ENCODE assay signal across 30 mouse cellular contexts in genomic region chr1:59607071-59607470, GRCm38 (mm10).
DNase-seq lines count a peak whose midpoint lies in the region; ATAC-seq and TF ChIP-seq lines count a peak whose summit lies in the region.
"Had no signal": no experiment of that assay in that cellular context is flagged by ENCODE, and none has a peak within 500 bp of the region (broad histone marks: within the 10 kb centered on the region; RNA-seq: fewer than 3 reads in every experiment).

No protein-coding gene starts in this region.

- dilution Hi-C loops in CH12.LX (cut with MboI; ENCODE audit: extremely low pct_ligation_motif_present, extremely low pct_unique_long_range_greater_than_20kb, low sequenced_read_pairs): no loop called here

- no peaks in the 10 kb centered on the region for H3K9me3 ChIP-seq in hindbrain, embryonic 10.5 days
- no peaks in the 10 kb centered on the region for H3K9me3 ChIP-seq in hindbrain, embryonic 14.5 days (ENCODE audit: control insufficient read depth, low read length)
- H3K9me3 ChIP-seq in CH12.LX (replicated peaks; ENCODE audit: low read length) (no peaks in the 10 kb centered on the region), E14TG2a.4 (ENCODE audit: low read length) (no peaks in the 10 kb centered on the region)
- no peaks in the 10 kb centered on the region for H3K9me3 ChIP-seq in hindbrain, embryonic 11.5 days (ENCODE audit: control insufficient read depth, low read length)
- H3K9me3 ChIP-seq in liver, embryonic 11.5 days (ENCODE audit: control insufficient read depth, low read length): no peaks in the 10 kb centered on the region
- H3K9me3 ChIP-seq: forebrain, embryonic 10.5 days; heart, embryonic 12.5 days; limb, embryonic 13.5 days; liver, embryonic 12.5 days; midbrain, embryonic 12.5 days; neural tube, embryonic 12.5 days had no signal

- no peaks in the 10 kb centered on the region for H3K36me3 ChIP-seq in hindbrain, embryonic 10.5 days
- H3K36me3 ChIP-seq in hindbrain, embryonic 14.5 days (replicated peaks; ENCODE audit: control insufficient read depth, insufficient read depth): no peaks in the 10 kb centered on the region
- H3K36me3 ChIP-seq in CH12.LX (replicated peaks in 1 of 2; ENCODE audit: control insufficient read depth in 1 of 2, insufficient read depth in 1 of 2, low read length in 1 of 2): no peaks in the 10 kb centered on the region
- no peaks in the 10 kb centered on the region for H3K36me3 ChIP-seq in E14TG2a.4 (ENCODE audit: insufficient read depth, low read length)
- H3K36me3 ChIP-seq in hindbrain, embryonic 11.5 days (ENCODE audit: control insufficient read depth, insufficient read depth, low read length): no peaks in the 10 kb centered on the region
- no peaks in the 10 kb centered on the region for H3K36me3 ChIP-seq in liver, embryonic 11.5 days (ENCODE audit: control insufficient read depth, insufficient read depth, low read length)
- H3K36me3 ChIP-seq: forebrain, embryonic 10.5 days; heart, embryonic 12.5 days; limb, embryonic 13.5 days; liver, embryonic 12.5 days; midbrain, embryonic 12.5 days; neural tube, embryonic 12.5 days had no signal

- in situ Hi-C loops in CH12.LX (cut with MboI; ENCODE audit: low pct_ligation_motif_present, low pct_unique_long_range_greater_than_20kb, low sequenced_read_pairs): loop anchor here (5.0 to 25.0 kb wide), 3 partner anchors 40 to 295 kb away; no protein-coding TSS in a partner anchor

- no peak overlapping the region for H3K4me3 ChIP-seq in hindbrain, embryonic 10.5 days
- H3K4me3 ChIP-seq in hindbrain, embryonic 14.5 days (replicated peaks; ENCODE audit: low read length): no peak overlapping the region
- peak overlapping the region in 1 of 3 experiments; percentile 20 for H3K4me3 ChIP-seq in CH12.LX (replicated peaks in 1 of 3; ENCODE audit: low read depth in 2 of 3, low read length in 2 of 3, poor library complexity in 1 of 3)
- H3K4me3 ChIP-seq in E14TG2a.4 (replicated peaks; ENCODE audit: low read length): peak overlapping the region; percentile 45
- H3K4me3 ChIP-seq in hindbrain, embryonic 11.5 days (ENCODE audit: low read depth, low read length): no peak overlapping the region
- H3K4me3 ChIP-seq in liver, embryonic 11.5 days (ENCODE audit: low read depth, low read length): no peak overlapping the region
- H3K4me3 ChIP-seq: forebrain, embryonic 10.5 days; heart, adult 2 months; heart, embryonic 12.5 days; limb, embryonic 13.5 days; liver, embryonic 12.5 days; midbrain, embryonic 12.5 days; neural tube, embryonic 12.5 days had no signal

- no peak overlapping the region for H3K4me2 ChIP-seq in hindbrain, embryonic 14.5 days (replicated peaks)
- H3K4me2 ChIP-seq in CH12.LX (ENCODE audit: insufficient read depth, low read depth, poor library complexity, severe bottlenecking): peak overlapping the region; percentile 47; the same call in 1 of the 2 replicates
- no peak overlapping the region for H3K4me2 ChIP-seq in hindbrain, embryonic 11.5 days (replicated peaks; ENCODE audit: low read depth, low read length)
- H3K4me2 ChIP-seq in liver, embryonic 11.5 days: no peak overlapping the region
- H3K4me2 ChIP-seq: heart, embryonic 12.5 days; limb, embryonic 13.5 days; liver, embryonic 12.5 days; midbrain, embryonic 12.5 days; neural tube, embryonic 12.5 days had no signal

- TF ChIP-seq EP300 in CH12.LX (IDR thresholded peaks at IDR 0.05; ENCODE audit: low read length): no peak

- WGBS in hindbrain, embryonic 10.5 days: 43% methylated on average over 7 of the region's 7 CpGs
- WGBS in hindbrain, embryonic 14.5 days: 30% methylated on average over 7 of the region's 7 CpGs
- WGBS in hindbrain, embryonic 11.5 days: 45% methylated on average over 7 of the region's 7 CpGs
- WGBS in liver, embryonic 11.5 days: 57% methylated on average over 7 of the region's 7 CpGs

- H3K79me2 ChIP-seq in CH12.LX (replicated peaks; ENCODE audit: control insufficient read depth, extremely low read depth, insufficient read depth, poor library complexity, severe bottlenecking): no peaks in the 10 kb centered on the region

- peak overlapping the region; percentile 0; the same call in 1 of the 2 replicates for H3K27ac ChIP-seq in hindbrain, embryonic 10.5 days
- no peak overlapping the region for H3K27ac ChIP-seq in hindbrain, embryonic 14.5 days
- H3K27ac ChIP-seq in CH12.LX (ENCODE audit: insufficient read depth, low read depth): peak overlapping the region; percentile 94
- no peak overlapping the region for H3K27ac ChIP-seq in hindbrain, embryonic 11.5 days (ENCODE audit: low read depth, low read length)
- no peak overlapping the region for H3K27ac ChIP-seq in liver, embryonic 11.5 days (ENCODE audit: low read depth, low read length)
- H3K27ac ChIP-seq: forebrain, embryonic 10.5 days; heart, adult 2 months; limb, embryonic 13.5 days; liver, embryonic 12.5 days; midbrain, embryonic 12.5 days; neural tube, embryonic 12.5 days; stomach, postnatal 0 days had no signal

- no peak for TF ChIP-seq RAD21 in CH12.LX (IDR thresholded peaks at IDR 0.05; ENCODE audit: low read depth, low read length)

- H3K4me1 ChIP-seq in hindbrain, embryonic 10.5 days (replicated peaks): peaks cover 16% of the 10 kb centered on the region
- no peaks in the 10 kb centered on the region for H3K4me1 ChIP-seq in hindbrain, embryonic 14.5 days (replicated peaks; ENCODE audit: control insufficient read depth, insufficient read depth, low read length)
- H3K4me1 ChIP-seq in CH12.LX (ENCODE audit: control insufficient read depth in 1 of 2, insufficient read depth in 2 of 2): peaks cover 10 to 31% of the 10 kb centered on the region in 2 experiments
- peaks cover 66% of the 10 kb centered on the region for H3K4me1 ChIP-seq in E14TG2a.4 (replicated peaks; ENCODE audit: low read depth, low read length)
- no peaks in the 10 kb centered on the region for H3K4me1 ChIP-seq in hindbrain, embryonic 11.5 days (replicated peaks; ENCODE audit: control insufficient read depth, insufficient read depth, low read length)
- H3K4me1 ChIP-seq in liver, embryonic 11.5 days (replicated peaks; ENCODE audit: control insufficient read depth, insufficient read depth, low read length): no peaks in the 10 kb centered on the region
- H3K4me1 ChIP-seq: heart, embryonic 12.5 days; midbrain, embryonic 12.5 days; neural tube, embryonic 12.5 days had no signal

- peaks cover 6% of the 10 kb centered on the region; the same call in 1 of the 2 replicates for H3K27me3 ChIP-seq in hindbrain, embryonic 10.5 days (ENCODE audit: insufficient read depth, poor library complexity, severe bottlenecking)
- no peaks in the 10 kb centered on the region for H3K27me3 ChIP-seq in hindbrain, embryonic 14.5 days (ENCODE audit: control insufficient read depth, insufficient read depth, low read length)
- H3K27me3 ChIP-seq in CH12.LX (replicated peaks) (no peaks in the 10 kb centered on the region), E14TG2a.4 (ENCODE audit: insufficient read depth, low read length) (peaks cover 4% of the 10 kb centered on the region)
- no peaks in the 10 kb centered on the region for H3K27me3 ChIP-seq in hindbrain, embryonic 11.5 days (ENCODE audit: control insufficient read depth, insufficient read depth, low read length)
- no peaks in the 10 kb centered on the region; the same call in 1 of the 2 replicates for H3K27me3 ChIP-seq in liver, embryonic 11.5 days (replicated peaks; ENCODE audit: control insufficient read depth, insufficient read depth, low read length)
- H3K27me3 ChIP-seq: liver, embryonic 12.5 days; neural tube, embryonic 12.5 days had no signal

- DNase-seq in hindbrain, embryonic 10.5 days (ENCODE audit: low spot score): no peak
- DNase-seq in hindbrain, embryonic 14.5 days (ENCODE audit: low spot score): no peak
- no peak for DNase-seq in CH12.LX (ENCODE audit: extremely low read depth)
- no peak for DNase-seq in hindbrain, embryonic 11.5 days (ENCODE audit: low spot score)
- DNase-seq in thymus, postnatal 25 days: no peak
- DNase-seq in yolk sac, embryonic 10.5 days (ENCODE audit: low spot score): no peak
- no peak for DNase-seq in liver, embryonic 11.5 days (ENCODE audit: low spot score)
- DNase-seq: adrenal gland, adult 8-10 months; B cell, adult 2 months; cerebellum, adult 11-12 months; cerebellum, adult 9-11 months; forebrain, postnatal 0 days; heart, adult 2 months; heart, postnatal 4 days; kidney, adult 11 months; kidney, postnatal 14 days; liver, postnatal 0 days; lung, postnatal 36 days; right cerebral cortex, adult 18-20 months; right cerebral cortex, postnatal 4 days had no signal

- no peak for ATAC-seq in hindbrain, embryonic 14.5 days (ENCODE audit: low FRiP score)
- ATAC-seq in hindbrain, embryonic 11.5 days (ENCODE audit: low FRiP score): 0 out of 2 replicates have a peak, but pooled peaks have one; percentile 43
- ATAC-seq in liver, embryonic 11.5 days (replicated peaks; ENCODE audit: low FRiP score): no peak
- ATAC-seq: activated CD4-positive, CD25-positive, alpha-beta regulatory T cell, adult 4 months; forebrain, postnatal 0 days; inflammation-experienced regulatory T-cells, adult 6 months; liver, embryonic 12.5 days; liver, postnatal 0 days had no signal

- TF ChIP-seq CTCF in CH12.LX (conservative IDR thresholded peaks at IDR 0.05 in 1 of 2, IDR thresholded peaks at IDR 0.05 in 1 of 2; ENCODE audit: low read depth in 2 of 2, low read length in 2 of 2) (no peak), E14TG2a.4 (conservative IDR thresholded peaks at IDR 0.05; ENCODE audit: low read length) (no peak)

- H3K9ac ChIP-seq in hindbrain, embryonic 14.5 days: no peak overlapping the region
- peak overlapping the region; percentile 68; the same call in 1 of the 2 replicates for H3K9ac ChIP-seq in CH12.LX (ENCODE audit: insufficient read depth, low read depth)
- H3K9ac ChIP-seq in hindbrain, embryonic 11.5 days (ENCODE audit: low read depth, low read length): no peak overlapping the region
- no peak overlapping the region for H3K9ac ChIP-seq in liver, embryonic 11.5 days (ENCODE audit: low read depth, low read length)
- H3K9ac ChIP-seq: forebrain, postnatal 0 days; heart, embryonic 12.5 days; limb, embryonic 13.5 days; liver, embryonic 12.5 days; liver, postnatal 0 days; midbrain, embryonic 12.5 days; neural tube, embryonic 12.5 days had no signal

- no peak for TF ChIP-seq POLR2A in CH12.LX (IDR thresholded peaks at IDR 0.05; ENCODE audit: low read depth, low read length)

TF ChIP-seq in CH12.LX, 34 proteins besides CTCF, POLR2A, EP300 and RAD21 (continues in another document):
- no peak for TF ChIP-seq GABPA (IDR thresholded peaks at IDR 0.05; ENCODE audit: insufficient replicate concordance, low read depth, low read length)
- no peak for TF ChIP-seq SMC3 (IDR thresholded peaks at IDR 0.05; ENCODE audit: low read depth, low read length)
- TF ChIP-seq JUN (IDR thresholded peaks at IDR 0.05; ENCODE audit: insufficient read depth, low read depth, low read length): no peak
- no peak for TF ChIP-seq ELF1 (IDR thresholded peaks at IDR 0.05; ENCODE audit: low read depth, low read length)
- no peak for TF ChIP-seq POLR2AphosphoS2 (IDR thresholded peaks at IDR 0.05; ENCODE audit: low read depth, low read length)
- TF ChIP-seq RCOR1 (conservative IDR thresholded peaks at IDR 0.05; ENCODE audit: low read depth, low read length): no peak
- TF ChIP-seq BHLHE40 (IDR thresholded peaks at IDR 0.05; ENCODE audit: low read depth, low read length): no peak
- TF ChIP-seq ZMIZ1 (IDR thresholded peaks at IDR 0.05; ENCODE audit: low read depth, low read length): no peak
- TF ChIP-seq CHD2 (IDR thresholded peaks at IDR 0.05; ENCODE audit: low read length): no peak

Comparison
In these comparisons a context has a peak if more than half of its experiments do, and no peak if none do; other contexts are left out.
1. H3K27ac ChIP-seq: peak in hindbrain, embryonic 10.5 days (single experiment) and CH12.LX (single experiment); none in hindbrain, embryonic 14.5 days (single experiment), hindbrain, embryonic 11.5 days (single experiment) and liver, embryonic 11.5 days (single experiment).